Mouse (Mus musculus): ENCODE measurements around the gene Olfr658. TPM values are rescaled to one million over a fixed set of nuclear protein-coding genes. Genes with fewer than 3 reads are reported as not detected.

The Olfr658 gene
- polyA plus RNA-seq (2012; ENCODE audit: insufficient read depth, insufficient read length, low replicate concordance, missing spikeins) = not detected in 2 replicates

DNA sequence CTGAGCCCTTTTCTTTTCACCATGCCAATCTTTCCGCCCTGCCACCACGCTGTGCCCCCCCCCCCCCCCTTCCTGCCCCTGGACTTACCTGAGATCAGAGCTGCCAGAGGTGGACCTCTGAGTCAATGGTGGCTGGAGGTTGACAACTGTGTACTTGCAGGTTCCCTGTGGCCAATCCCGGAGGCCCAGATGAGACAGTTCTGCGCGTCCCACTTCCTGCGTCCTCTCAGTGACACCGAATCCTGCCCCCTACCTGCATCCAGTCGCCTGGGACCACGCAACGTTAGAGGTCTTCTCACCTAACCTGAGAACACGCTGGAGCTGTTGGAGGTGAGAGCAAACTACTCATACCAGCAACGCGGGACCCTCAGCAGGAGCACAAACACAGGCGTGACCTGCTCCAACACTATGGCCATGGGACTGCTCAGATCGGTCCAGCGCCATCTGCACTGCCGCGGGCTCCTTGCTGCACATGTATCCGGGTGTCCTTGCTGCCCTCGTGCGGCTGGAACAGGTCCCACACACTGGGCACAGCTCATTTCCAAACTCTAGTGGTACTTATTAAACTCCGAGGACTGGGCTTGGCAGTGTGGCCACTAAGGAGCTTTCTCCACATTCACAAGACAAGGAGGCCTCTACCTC, at the start of gene Olfr658:
Olfr658 (minus strand) TSS at position 465 of the 642 bp plus-strand sequence.
- TF ChIP-seq POLR2A (IDR thresholded peaks at IDR 0.05; ENCODE audit: insufficient read depth, low read depth, low read length) (no peak), CTCF (IDR thresholded peaks at IDR 0.05; ENCODE audit: insufficient read depth, low read depth, low read length) (no peak)
- H3K4me3 ChIP-seq (ENCODE audit: insufficient read depth, low read depth, low read length) = peak within 1 kb of the TSS; percentile 13; the same call in 1 of the 2 replicates
- no peak within 1 kb of the TSS for H3K27ac ChIP-seq (ENCODE audit: insufficient read depth, low read depth, low read length)
- WGBS = 25% methylated on average over 22 of the region's 22 CpGs
- peaks cover 4% of the 10 kb centered on the region; the same call in 1 of the 2 replicates for H3K4me1 ChIP-seq (ENCODE audit: control insufficient read depth, insufficient read depth, low read length)

DNA sequence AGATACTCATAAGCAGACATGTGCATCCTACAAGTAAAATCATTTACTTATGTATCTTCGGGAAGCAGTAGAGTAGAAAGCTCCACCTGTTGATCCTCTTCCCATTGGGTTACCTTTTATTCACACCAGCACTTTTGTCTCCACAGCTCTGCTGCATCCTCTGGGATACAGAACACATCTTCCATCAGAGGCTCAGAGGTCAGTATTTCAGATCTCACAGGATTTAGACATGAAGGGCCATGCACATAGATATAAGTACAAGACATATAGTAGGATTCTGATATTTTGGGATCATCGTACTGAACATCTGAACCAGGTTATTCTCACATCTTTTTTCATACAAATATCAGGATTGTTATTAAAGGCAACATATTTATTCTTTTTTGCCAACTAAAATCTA, 39.1 kb upstream of the Olfr658 start, which contains the start of gene Olfr661:
Olfr661 (plus strand) TSS at position 301 of the 400 bp plus-strand sequence.
- H3K27ac ChIP-seq (ENCODE audit: insufficient read depth, low read depth, low read length) = no peak within 1 kb of the TSS
- TF ChIP-seq CTCF (IDR thresholded peaks at IDR 0.05; ENCODE audit: insufficient read depth, low read depth, low read length) (no peak), POLR2A (IDR thresholded peaks at IDR 0.05; ENCODE audit: insufficient read depth, low read depth, low read length) (no peak)
- no peaks in the 10 kb centered on the region for H3K4me1 ChIP-seq (ENCODE audit: control insufficient read depth, insufficient read depth, low read length)
- WGBS = 96% methylated on average over 2 of the region's 2 CpGs
- H3K4me3 ChIP-seq (ENCODE audit: insufficient read depth, low read depth, low read length) = no peak within 1 kb of the TSS

DNA sequence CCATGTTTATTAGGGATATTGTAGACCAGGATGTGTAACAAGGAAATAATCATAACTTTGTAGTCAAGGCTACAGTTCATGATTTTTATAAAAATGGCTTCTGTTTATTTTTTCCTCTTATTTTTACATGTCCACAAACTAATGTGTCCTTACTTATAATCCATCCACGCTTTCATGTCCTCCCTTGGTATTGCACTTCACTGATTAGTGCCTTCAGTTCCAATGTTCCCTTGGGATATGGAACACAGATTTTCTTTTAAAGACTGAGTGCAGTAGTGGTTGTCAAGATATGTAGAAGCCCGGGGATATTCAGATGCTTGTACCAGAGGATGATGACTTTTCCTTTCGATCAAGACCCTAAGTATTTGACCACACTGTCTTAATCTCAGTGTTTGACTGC, 19.3 kb upstream of the Olfr658 start, which contains the start of gene Olfr659:
Olfr659 (plus strand) TSS at position 301 of the 400 bp plus-strand sequence.
- no peaks in the 10 kb centered on the region for H3K4me1 ChIP-seq (ENCODE audit: control insufficient read depth, insufficient read depth, low read length)
- H3K27ac ChIP-seq (ENCODE audit: insufficient read depth, low read depth, low read length) = no peak within 1 kb of the TSS
- no peak within 1 kb of the TSS for H3K4me3 ChIP-seq (ENCODE audit: insufficient read depth, low read depth, low read length)
- TF ChIP-seq CTCF (IDR thresholded peaks at IDR 0.05; ENCODE audit: insufficient read depth, low read depth, low read length) (no peak), POLR2A (IDR thresholded peaks at IDR 0.05; ENCODE audit: insufficient read depth, low read depth, low read length) (no peak)
- WGBS = 89% methylated on average over 3 of the region's 3 CpGs

DNA sequence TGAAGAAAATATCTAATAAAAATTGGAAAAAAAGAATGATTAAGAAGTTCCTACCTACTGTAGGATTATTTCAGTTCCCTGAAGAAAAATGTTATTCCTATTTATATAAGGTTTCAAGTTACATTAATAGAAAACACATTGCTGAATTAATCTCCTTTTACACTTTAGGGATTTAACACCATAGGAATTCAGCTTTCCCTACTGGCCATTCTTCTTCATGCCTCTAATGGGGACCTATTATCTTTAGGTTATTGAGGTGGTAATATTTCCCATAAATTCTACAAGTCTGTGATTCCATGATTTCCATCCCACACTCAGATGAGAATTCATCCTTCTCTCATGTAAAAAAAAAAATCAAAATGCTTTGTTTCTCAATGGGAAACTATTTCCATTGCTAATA, 22.6 kb downstream of the Olfr658 start, which contains the start of gene Olfr657:
Olfr657 (plus strand) TSS at position 301 of the 400 bp plus-strand sequence.
- Histone ChIP-seq H3K27ac (ENCODE audit: insufficient read depth, low read depth, low read length) (no peak within 1 kb of the TSS), H3K4me1 (ENCODE audit: control insufficient read depth, insufficient read depth, low read length) (no peaks in the 10 kb centered on the region), H3K4me3 (ENCODE audit: insufficient read depth, low read depth, low read length) (no peak within 1 kb of the TSS)
- TF ChIP-seq CTCF (IDR thresholded peaks at IDR 0.05; ENCODE audit: insufficient read depth, low read depth, low read length) = no peak
- TF ChIP-seq POLR2A (IDR thresholded peaks at IDR 0.05; ENCODE audit: insufficient read depth, low read depth, low read length) = no peak

DNA sequence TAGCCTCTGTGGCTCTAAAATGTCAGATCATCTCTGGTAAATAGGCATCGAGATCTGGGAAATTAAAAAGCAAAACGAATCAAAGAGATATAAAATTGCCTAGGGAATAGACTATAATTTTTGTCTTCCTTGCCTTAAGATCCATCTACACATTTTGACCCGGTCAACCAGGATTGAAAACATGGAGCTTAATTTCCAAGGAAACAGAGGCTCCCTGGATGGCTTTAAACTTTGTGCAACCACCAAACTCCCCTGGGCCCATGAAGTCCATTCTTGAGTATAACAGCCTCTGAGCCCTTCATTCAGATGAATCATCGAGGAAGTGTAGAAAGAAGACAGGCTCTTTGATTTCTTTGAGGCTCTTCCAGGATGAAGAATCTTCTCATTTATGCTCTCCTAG, 33.5 kb downstream of the Olfr658 start, which contains the start of gene Olfr656:
Olfr656 (plus strand) TSS at position 301 of the 400 bp plus-strand sequence.
- 70% methylated on average over 4 of the region's 4 CpGs for WGBS
- no peak for TF ChIP-seq CTCF (IDR thresholded peaks at IDR 0.05; ENCODE audit: insufficient read depth, low read depth, low read length)
- no peak for TF ChIP-seq POLR2A (IDR thresholded peaks at IDR 0.05; ENCODE audit: insufficient read depth, low read depth, low read length)
- Histone ChIP-seq H3K4me1 (ENCODE audit: control insufficient read depth, insufficient read depth, low read length) (no peaks in the 10 kb centered on the region), H3K4me3 (ENCODE audit: insufficient read depth, low read depth, low read length) (no peak within 1 kb of the TSS), H3K27ac (ENCODE audit: insufficient read depth, low read depth, low read length) (no peak within 1 kb of the TSS)

DNA sequence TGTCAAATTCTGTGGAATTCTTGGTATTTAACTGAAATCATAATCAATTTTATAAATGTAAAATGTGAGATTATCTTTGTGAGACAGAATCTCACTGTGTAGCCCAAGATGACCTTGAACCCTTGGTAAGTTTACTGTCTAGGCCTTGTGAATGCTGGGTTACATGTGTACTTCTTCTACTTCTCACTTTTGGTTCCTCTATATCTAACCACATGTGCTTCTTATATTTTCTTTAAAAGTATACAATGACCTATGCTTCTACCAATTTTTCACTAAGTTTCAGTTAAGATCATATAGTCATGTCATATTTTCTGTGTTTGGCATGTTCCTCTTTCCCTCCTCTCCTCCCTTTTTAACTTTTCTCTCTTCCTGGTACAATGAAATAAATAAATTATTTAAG, 42.4 kb downstream of the Olfr658 start:
- H3K4me1 ChIP-seq (ENCODE audit: control insufficient read depth, insufficient read depth, low read length) = no peaks in the 10 kb centered on the region
- H3K27ac ChIP-seq (ENCODE audit: insufficient read depth, low read depth, low read length) = no peak overlapping the region
- no peak overlapping the region for H3K4me3 ChIP-seq (ENCODE audit: insufficient read depth, low read depth, low read length)
- no peak for TF ChIP-seq POLR2A (IDR thresholded peaks at IDR 0.05; ENCODE audit: insufficient read depth, low read depth, low read length)

DNA sequence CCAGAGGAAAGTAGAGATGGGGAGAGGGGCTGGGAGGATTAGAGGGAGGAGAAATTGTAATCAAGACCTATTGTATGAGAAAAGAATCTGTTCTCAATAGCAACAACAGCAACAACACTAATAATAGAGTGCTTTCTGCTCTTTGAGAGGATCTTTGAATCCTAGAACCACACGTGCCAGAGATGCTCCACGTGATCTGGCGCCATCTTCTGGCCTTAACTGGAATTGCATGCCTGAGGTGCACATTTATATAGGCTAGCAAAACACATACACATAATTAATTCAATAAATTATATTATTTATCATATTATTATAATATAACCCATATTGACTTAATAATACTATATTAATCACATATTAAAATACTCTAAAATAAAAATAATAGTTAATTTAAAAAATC, 43.9 kb downstream of the Olfr658 start:
- WGBS = 4% methylated on average over 3 of the region's 3 CpGs
- H3K4me1 ChIP-seq (ENCODE audit: control insufficient read depth, insufficient read depth, low read length) = no peaks in the 10 kb centered on the region
- H3K27ac ChIP-seq (ENCODE audit: insufficient read depth, low read depth, low read length) = no peak overlapping the region
- H3K4me3 ChIP-seq (ENCODE audit: insufficient read depth, low read depth, low read length) = no peak overlapping the region
- no peak for TF ChIP-seq CTCF (IDR thresholded peaks at IDR 0.05; ENCODE audit: insufficient read depth, low read depth, low read length)
- TF ChIP-seq POLR2A (IDR thresholded peaks at IDR 0.05; ENCODE audit: insufficient read depth, low read depth, low read length) = no peak

DNA sequence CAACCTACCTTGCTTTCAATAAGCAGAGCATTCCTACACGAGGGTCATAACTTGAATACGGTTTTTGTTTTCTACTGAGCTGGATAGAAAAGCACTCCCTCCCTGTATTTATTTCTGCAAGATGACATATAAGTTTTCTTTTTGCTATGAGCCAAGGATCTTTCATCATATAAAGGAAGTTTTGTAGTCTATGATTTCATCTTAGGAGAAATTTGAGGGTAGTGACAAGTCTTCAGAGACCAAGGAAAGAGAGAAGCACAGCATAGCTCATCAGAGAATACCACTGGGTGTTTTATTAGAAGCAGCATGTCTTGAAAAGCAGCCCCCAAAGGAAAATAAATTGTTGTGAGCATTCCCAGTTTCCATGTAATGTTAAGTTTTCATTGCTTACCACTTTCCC, 45.4 kb downstream of the Olfr658 start, which contains the start of gene Olfr655:
Olfr655 (minus strand) TSS at position 101 of the 400 bp plus-strand sequence.
- 86% methylated on average over 2 of the region's 2 CpGs for WGBS
- TF ChIP-seq CTCF (IDR thresholded peaks at IDR 0.05; ENCODE audit: insufficient read depth, low read depth, low read length) (no peak), POLR2A (IDR thresholded peaks at IDR 0.05; ENCODE audit: insufficient read depth, low read depth, low read length) (no peak)
- H3K27ac ChIP-seq (ENCODE audit: insufficient read depth, low read depth, low read length) = no peak within 1 kb of the TSS
- H3K4me1 ChIP-seq (ENCODE audit: control insufficient read depth, insufficient read depth, low read length) = no peaks in the 10 kb centered on the region
- H3K4me3 ChIP-seq (ENCODE audit: insufficient read depth, low read depth, low read length) = no peak within 1 kb of the TSS

Other genes starting within 250 kb of the Olfr658 start
- not detected in 2 replicates for gene Trim30c, start 246.5 kb downstream of the Olfr658 start, polyA plus RNA-seq (2012; ENCODE audit: insufficient read depth, insufficient read length, low replicate concordance, missing spikeins)
- gene Trim30a, start 182.1 kb downstream of the Olfr658 start, polyA plus RNA-seq (2012; ENCODE audit: insufficient read depth, insufficient read length, low replicate concordance, missing spikeins) = not detected in 2 replicates
- gene Trim30d, start 139.5 kb downstream of the Olfr658 start, polyA plus RNA-seq (2012; ENCODE audit: insufficient read depth, insufficient read length, low replicate concordance, missing spikeins) = not detected in 2 replicates
- gene Olfr651, start 97.2 kb downstream of the Olfr658 start, polyA plus RNA-seq (2012; ENCODE audit: insufficient read depth, insufficient read length, low replicate concordance, missing spikeins) = not detected in 2 replicates
- not detected in 2 replicates for gene Olfr652, start 86.4 kb downstream of the Olfr658 start, polyA plus RNA-seq (2012; ENCODE audit: insufficient read depth, insufficient read length, low replicate concordance, missing spikeins)
- gene Olfr653, start 70.0 kb downstream of the Olfr658 start, polyA plus RNA-seq (2012; ENCODE audit: insufficient read depth, insufficient read length, low replicate concordance, missing spikeins) = not detected in 2 replicates
- gene Olfr654, start 60.3 kb downstream of the Olfr658 start, polyA plus RNA-seq (2012; ENCODE audit: insufficient read depth, insufficient read length, low replicate concordance, missing spikeins) = not detected in 2 replicates
- gene Olfr655, start 45.5 kb downstream of the Olfr658 start, polyA plus RNA-seq (2012; ENCODE audit: insufficient read depth, insufficient read length, low replicate concordance, missing spikeins) = not detected in 2 replicates
- gene Olfr656, start 33.4 kb downstream of the Olfr658 start, polyA plus RNA-seq (2012; ENCODE audit: insufficient read depth, insufficient read length, low replicate concordance, missing spikeins) = not detected in 2 replicates
- gene Olfr657, start 22.5 kb downstream of the Olfr658 start, polyA plus RNA-seq (2012; ENCODE audit: insufficient read depth, insufficient read length, low replicate concordance, missing spikeins) = not detected in 2 replicates
- gene Olfr659, start 19.4 kb upstream of the Olfr658 start, polyA plus RNA-seq (2012; ENCODE audit: insufficient read depth, insufficient read length, low replicate concordance, missing spikeins) = not detected in 2 replicates
- gene Olfr661, start 39.2 kb upstream of the Olfr658 start, polyA plus RNA-seq (2012; ENCODE audit: insufficient read depth, insufficient read length, low replicate concordance, missing spikeins) = not detected in 2 replicates
- not detected in 2 replicates for gene Usp17le, start 130.2 kb upstream of the Olfr658 start, polyA plus RNA-seq (2012; ENCODE audit: insufficient read depth, insufficient read length, low replicate concordance, missing spikeins)
- gene Usp17lb, start 195.3 kb upstream of the Olfr658 start, polyA plus RNA-seq (2012; ENCODE audit: insufficient read depth, insufficient read length, low replicate concordance, missing spikeins) = not detected in 2 replicates
- not detected in 2 replicates for gene Usp17la, start 209.7 kb upstream of the Olfr658 start, polyA plus RNA-seq (2012; ENCODE audit: insufficient read depth, insufficient read length, low replicate concordance, missing spikeins)
- gene Olfr665, start 230.7 kb upstream of the Olfr658 start, polyA plus RNA-seq (2012; ENCODE audit: insufficient read depth, insufficient read length, low replicate concordance, missing spikeins) = not detected in 2 replicates
- not detected in 2 replicates for gene Olfr666, start 248.6 kb upstream of the Olfr658 start, polyA plus RNA-seq (2012; ENCODE audit: insufficient read depth, insufficient read length, low replicate concordance, missing spikeins)

Data from olfactory bulb, adult 2 months (tissue).